Mouse (Mus musculus) intestine, embryonic 15.5 days (tissue): ENCODE data around the gene Tada1. TPM values are rescaled to one million over a fixed set of nuclear protein-coding genes. Genes with fewer than 3 reads are reported as not detected.
A peak's percentile ranks its signal among the peaks of the same experiment; 100 is the strongest.

Experiments used
- ATAC-seq: fragments of 200-750 bp; cut with Nextera tagmentation; 2 replicates; pipeline ENCODE4 v1.8.0; 2017; ENCODE audit warnings: moderate TSS enrichment, moderate library complexity
- H3K27ac ChIP-seq: fragments of 300-500 bp; sonication (generic); 2 replicates; pipeline ENCODE4 v1.5.1; 2015; ENCODE audit warnings: mild to moderate bottlenecking, inconsistent platforms
- H3K27me3 ChIP-seq: fragments of 300-500 bp; sonication (generic); replicated peaks from 2 replicates; pipeline ENCODE4 v1.6.1; 2015; ENCODE audit warnings: inconsistent platforms
- H3K36me3 ChIP-seq: fragments of 300-500 bp; sonication (generic); 2 replicates; pipeline ENCODE4 v1.6.1; 2015; ENCODE audit warnings: inconsistent platforms
- H3K4me1 ChIP-seq: fragments of 300-500 bp; sonication (generic); replicated peaks from 2 replicates; pipeline ENCODE4 v1.6.1; 2015; ENCODE audit warnings: inconsistent platforms
- H3K4me2 ChIP-seq: fragments of 300-500 bp; sonication (generic); replicated peaks from 2 replicates; pipeline ENCODE4 v1.6.1; 2015; ENCODE audit warnings: mild to moderate bottlenecking, inconsistent platforms
- H3K4me3 ChIP-seq: fragments of 300-500 bp; sonication (generic); replicated peaks from 2 replicates; pipeline ENCODE4 v1.5.1; 2015; ENCODE audit warnings: inconsistent platforms
- H3K9ac ChIP-seq: fragments of 300-500 bp; sonication (generic); 2 replicates; pipeline ENCODE4 v1.6.1; 2015; ENCODE audit warnings: inconsistent platforms
- H3K9me3 ChIP-seq: fragments of 300-500 bp; sonication (generic); 2 replicates; pipeline ENCODE4 v1.6.1; 2016; ENCODE audit warnings: inconsistent platforms
- WGBS: fragments of 180-500 bp; shearing (Covaris S2); methylation state at CpG from one replicate; pipeline ENCODE4 v1.1.7; 2015; 5-methylcytosine and 5-hydroxymethylcytosine counted together
- polyA plus RNA-seq: library from polyadenylated mRNA; unstranded; fragments of >200 nt; fragmentation: Nextera tagmentation; extraction: Ambion mirVana; gene quantifications from 2 replicates; pipeline ENCODE4 v1.2.1, GENCODE M21; 2015

Tada1 gene
- polyA plus RNA-seq, 1 experiment from 2014 or later, result 41.5 TPM

- H3K27ac ChIP-seq, result no peak overlapping the region
- 91% methylated on average over 16 of the region's 16 CpGs for WGBS
- no peak overlapping the region for H3K4me2 ChIP-seq
- H3K9me3 ChIP-seq, result no peaks in the 10 kb centered on the region
- no peaks in the 10 kb centered on the region for H3K27me3 ChIP-seq
- no peak overlapping the region for H3K4me3 ChIP-seq
- ATAC-seq, result no peak
- no peak overlapping the region for H3K9ac ChIP-seq
- peaks cover 41% of the 10 kb centered on the region for H3K36me3 ChIP-seq
- H3K4me1 ChIP-seq, result no peaks in the 10 kb centered on the region
Measured at GRCm38 (mm10) chr1:166389406-166390125, 10.7 kb downstream of the Tada1 start.

GRCm38 (mm10) chr1:166391671-166392070 is 12.8 kb downstream of the Tada1 start:
- Histone ChIP-seq H3K27me3 (no peaks in the 10 kb centered on the region), H3K4me2 (no peak overlapping the region), H3K36me3 (peaks cover 38% of the 10 kb centered on the region), H3K9me3 (no peaks in the 10 kb centered on the region), H3K4me3 (no peak overlapping the region), H3K27ac (no peak overlapping the region), H3K4me1 (no peaks in the 10 kb centered on the region), H3K9ac (no peak overlapping the region)
- WGBS, result 92% methylated on average over 6 of the region's 6 CpGs
- ATAC-seq, result no peak

- Histone ChIP-seq H3K4me3 (no peak overlapping the region), H3K27ac (no peak overlapping the region), H3K4me2 (no peak overlapping the region), H3K9me3 (no peaks in the 10 kb centered on the region), H3K9ac (no peak overlapping the region), H3K36me3 (peaks cover 26% of the 10 kb centered on the region), H3K4me1 (no peaks in the 10 kb centered on the region), H3K27me3 (no peaks in the 10 kb centered on the region)
- WGBS, result 36% methylated on average over 4 of the region's 4 CpGs
- ATAC-seq, result peak; percentile 44
Measured at GRCm38 (mm10) chr1:166394770-166395169, 15.9 kb downstream of the Tada1 start.

GRCm38 (mm10) chr1:166395661-166396060 is 16.8 kb downstream of the Tada1 start:
- Histone ChIP-seq H3K4me3 (no peak overlapping the region), H3K4me1 (no peaks in the 10 kb centered on the region), H3K9ac (no peak overlapping the region), H3K27ac (no peak overlapping the region), H3K36me3 (peaks cover 26% of the 10 kb centered on the region), H3K9me3 (no peaks in the 10 kb centered on the region), H3K4me2 (no peak overlapping the region), H3K27me3 (no peaks in the 10 kb centered on the region)
- WGBS, result 90% methylated on average over 5 of the region's 5 CpGs
- ATAC-seq, result no peak

GRCm38 (mm10) chr1:166396381-166396780 is 17.5 kb downstream of the Tada1 start:
- H3K4me3 ChIP-seq, result no peak overlapping the region
- H3K27me3 ChIP-seq, result no peaks in the 10 kb centered on the region
- no peaks in the 10 kb centered on the region for H3K4me1 ChIP-seq
- no peak overlapping the region for H3K27ac ChIP-seq
- H3K4me2 ChIP-seq, result no peak overlapping the region
- H3K9me3 ChIP-seq, result no peaks in the 10 kb centered on the region
- no peak overlapping the region for H3K9ac ChIP-seq
- 89% methylated on average over 6 of the region's 6 CpGs for WGBS
- ATAC-seq, result no peak
- peaks cover 25% of the 10 kb centered on the region for H3K36me3 ChIP-seq

- ATAC-seq, result no peak
- H3K4me1 ChIP-seq, result 0 out of 2 replicates have a peak, but pooled peaks cover 4% of the 10 kb centered on the region
- H3K36me3 ChIP-seq, result peaks cover 23% of the 10 kb centered on the region
- no peak overlapping the region for H3K27ac ChIP-seq
- no peaks in the 10 kb centered on the region for H3K27me3 ChIP-seq
- H3K4me3 ChIP-seq, result no peak overlapping the region
- H3K4me2 ChIP-seq, result no peak overlapping the region
- H3K9ac ChIP-seq, result no peak overlapping the region
- no peaks in the 10 kb centered on the region for H3K9me3 ChIP-seq
Measured at GRCm38 (mm10) chr1:166401455-166401854, 22.6 kb downstream of the Tada1 start.

- Histone ChIP-seq H3K9ac (no peak overlapping the region), H3K4me2 (no peak overlapping the region), H3K4me3 (no peak overlapping the region), H3K36me3 (peaks cover 26% of the 10 kb centered on the region), H3K27ac (no peak overlapping the region), H3K4me1 (0 out of 2 replicates have a peak, but pooled peaks cover 4% of the 10 kb centered on the region), H3K9me3 (no peaks in the 10 kb centered on the region), H3K27me3 (no peaks in the 10 kb centered on the region)
- ATAC-seq, result no peak
- WGBS, result 93% methylated on average over 4 of the region's 4 CpGs
Measured at GRCm38 (mm10) chr1:166402003-166402402, 23.1 kb downstream of the Tada1 start.

- WGBS, result 87% methylated on average over 3 of the region's 3 CpGs
- no peak overlapping the region for H3K4me3 ChIP-seq
- no peak overlapping the region for H3K9ac ChIP-seq
- H3K36me3 ChIP-seq, result peaks cover 27% of the 10 kb centered on the region
- no peak overlapping the region for H3K27ac ChIP-seq
- 0 out of 2 replicates have a peak, but pooled peaks cover 8% of the 10 kb centered on the region for H3K4me1 ChIP-seq
- no peak overlapping the region for H3K4me2 ChIP-seq
- no peaks in the 10 kb centered on the region for H3K27me3 ChIP-seq
- no peak for ATAC-seq
- H3K9me3 ChIP-seq, result no peaks in the 10 kb centered on the region
Measured at GRCm38 (mm10) chr1:166403846-166404245, 24.9 kb downstream of the Tada1 start.

- WGBS, result 2% methylated on average over 44 of the region's 45 CpGs
Measured at GRCm38 (mm10) chr1:166409177-166409700, 30.3 kb downstream of the Tada1 start.

GRCm38 (mm10) chr1:166409701-166410220 is 30.9 kb downstream of the Tada1 start, which contains the start of gene Pogk:
Gene Pogk, minus strand, starts transcription at chr1:166409863.
- 3% methylated on average over 47 of the region's 49 CpGs for WGBS
- H3K4me1 ChIP-seq, result 0 out of 2 replicates have a peak, but pooled peaks cover 10% of the 10 kb centered on the region
- H3K4me2 ChIP-seq, result peak within 1 kb of the TSS; percentile 86
- peaks cover 7% of the 10 kb centered on the region; the same call in 1 of the 2 replicates for H3K36me3 ChIP-seq
- H3K4me3 ChIP-seq, result peak within 1 kb of the TSS; percentile 75
- H3K27ac ChIP-seq, result peak within 1 kb of the TSS; percentile 67
- H3K9me3 ChIP-seq, result no peaks in the 10 kb centered on the region
- peak within 1 kb of the TSS; percentile 78 for H3K9ac ChIP-seq
- no peaks in the 10 kb centered on the region for H3K27me3 ChIP-seq
- peak; percentile 97 for ATAC-seq

More at GRCm38 (mm10) chr1:166409177-166409700, 30.3 kb downstream of the Tada1 start:
- 0 out of 2 replicates have a peak, but pooled peaks cover 10% of the 10 kb centered on the region for H3K4me1 ChIP-seq
- peak overlapping the region; percentile 86 for H3K4me2 ChIP-seq
- ATAC-seq, result peak; percentile 86
- peak overlapping the region; percentile 75 for H3K4me3 ChIP-seq
- peaks cover 9% of the 10 kb centered on the region; the same call in 1 of the 2 replicates for H3K36me3 ChIP-seq
- H3K9me3 ChIP-seq, result no peaks in the 10 kb centered on the region
- no peaks in the 10 kb centered on the region for H3K27me3 ChIP-seq
- H3K9ac ChIP-seq, result peak overlapping the region; percentile 78
- peak overlapping the region; percentile 67 for H3K27ac ChIP-seq

GRCm38 (mm10) chr1:166411541-166411940 is 32.6 kb downstream of the Tada1 start:
- no peak overlapping the region for H3K4me3 ChIP-seq
- ATAC-seq, result no peak

GRCm38 (mm10) chr1:166412266-166412665 is 33.4 kb downstream of the Tada1 start:
- WGBS, result 89% methylated on average over 3 of the region's 3 CpGs

More at GRCm38 (mm10) chr1:166411541-166411940, 32.6 kb downstream of the Tada1 start:
- peaks cover 7% of the 10 kb centered on the region; the same call in 1 of the 2 replicates for H3K36me3 ChIP-seq
- 0 out of 2 replicates have a peak, but pooled peaks cover 6% of the 10 kb centered on the region for H3K4me1 ChIP-seq
- H3K27ac ChIP-seq, result no peak overlapping the region
- H3K9me3 ChIP-seq, result no peaks in the 10 kb centered on the region
- no peaks in the 10 kb centered on the region for H3K27me3 ChIP-seq
- H3K9ac ChIP-seq, result no peak overlapping the region
- no peak overlapping the region for H3K4me2 ChIP-seq
- 97% methylated on average over 1 of the region's 1 CpGs for WGBS

More at GRCm38 (mm10) chr1:166412266-166412665, 33.4 kb downstream of the Tada1 start:
- H3K9ac ChIP-seq, result no peak overlapping the region
- peaks cover 2% of the 10 kb centered on the region; the same call in 1 of the 2 replicates for H3K36me3 ChIP-seq
- H3K4me2 ChIP-seq, result no peak overlapping the region
- no peak for ATAC-seq
- no peaks in the 10 kb centered on the region for H3K27me3 ChIP-seq
- H3K27ac ChIP-seq, result no peak overlapping the region
- no peaks in the 10 kb centered on the region for H3K9me3 ChIP-seq
- H3K4me3 ChIP-seq, result no peak overlapping the region
- H3K4me1 ChIP-seq, result 0 out of 2 replicates have a peak, but pooled peaks cover 6% of the 10 kb centered on the region
